Mouse (Mus musculus): ENCODE data around the gene Nmb. TPM values are rescaled to one million over a fixed set of nuclear protein-coding genes. Genes with fewer than 3 reads are reported as not detected.

The Nmb gene
- polyA plus RNA-seq, 1 experiment from 2014 or later = 4.6 TPM

DNA sequence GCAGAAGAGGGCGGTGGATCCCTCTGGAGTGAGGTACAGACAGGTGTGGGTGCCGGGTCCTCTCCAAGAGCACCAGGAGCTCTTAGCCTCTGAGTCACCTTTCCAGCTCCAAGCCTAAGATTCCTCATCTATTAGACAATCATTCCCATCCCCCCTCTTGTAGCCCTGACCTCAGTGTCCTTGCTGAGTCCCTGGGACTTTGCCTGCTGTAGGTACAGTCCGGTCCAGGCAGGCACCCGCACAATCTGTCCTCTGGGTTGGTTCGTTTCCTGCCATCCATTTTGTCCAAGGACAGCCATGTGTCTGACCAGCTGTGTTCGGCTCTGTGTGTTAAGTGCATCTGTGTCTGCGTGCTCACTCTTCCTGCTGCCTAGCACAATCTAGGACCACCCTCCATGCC lies 16.3 kb downstream of the Nmb start:
- H3K9me3 ChIP-seq (ENCODE audit: control insufficient read depth, low read length) = no peaks in the 10 kb centered on the region
- H3K4me3 ChIP-seq (ENCODE audit: control insufficient read depth in 1 of 2, insufficient read depth in 1 of 2, low read depth in 1 of 2, low read length in 2 of 2) = no peak overlapping the region
- H3K4me1 ChIP-seq (ENCODE audit: control insufficient read depth in 2 of 2, insufficient read depth in 2 of 2, low read length in 2 of 2) = peaks cover 10 to 13% of the 10 kb centered on the region in 2 experiments; a peak in 3 of 4 replicates
- no peaks in the 10 kb centered on the region for H3K27me3 ChIP-seq (ENCODE audit: control insufficient read depth, insufficient read depth, low read length)
- 64% methylated on average over 7 of the region's 7 CpGs for WGBS
- H3K4me2 ChIP-seq (ENCODE audit: low read length) = no peak overlapping the region
- peak overlapping the region; percentile 62 to 63 for H3K27ac ChIP-seq (replicated peaks in 1 of 2; ENCODE audit: control insufficient read depth in 1 of 2, insufficient read depth in 1 of 2, low read depth in 2 of 2, low read length in 2 of 2)
- H3K36me3 ChIP-seq (ENCODE audit: control insufficient read depth, insufficient read depth, low read length) = peaks cover 34% of the 10 kb centered on the region
- no peak for ATAC-seq (ENCODE audit: insufficient number of reproducible peaks, insufficient read depth, low FRiP score, low read depth)
- H3K9ac ChIP-seq (ENCODE audit: low read length) = no peak overlapping the region

GRCm38 (mm10) chr7:80885666-80886065 lies 19.2 kb downstream of the Nmb start:
- H3K27ac ChIP-seq (replicated peaks in 1 of 2; ENCODE audit: control insufficient read depth in 1 of 2, insufficient read depth in 1 of 2, low read depth in 2 of 2, low read length in 2 of 2) = no peak overlapping the region
- H3K4me2 ChIP-seq (ENCODE audit: low read length) = no peak overlapping the region
- no peak overlapping the region for H3K9ac ChIP-seq (ENCODE audit: low read length)
- H3K27me3 ChIP-seq (ENCODE audit: control insufficient read depth, insufficient read depth, low read length) = no peaks in the 10 kb centered on the region
- no peak for ATAC-seq (ENCODE audit: insufficient number of reproducible peaks, insufficient read depth, low FRiP score, low read depth)
- H3K4me1 ChIP-seq (ENCODE audit: control insufficient read depth in 2 of 2, insufficient read depth in 2 of 2, low read length in 2 of 2) = peaks cover 17 to 18% of the 10 kb centered on the region in 2 experiments
- H3K36me3 ChIP-seq (ENCODE audit: control insufficient read depth, insufficient read depth, low read length) = peaks cover 4% of the 10 kb centered on the region
- H3K4me3 ChIP-seq (ENCODE audit: control insufficient read depth in 1 of 2, insufficient read depth in 1 of 2, low read depth in 1 of 2, low read length in 2 of 2) = no peak overlapping the region
- 17% methylated on average over 1 of the region's 1 CpGs for WGBS
- H3K9me3 ChIP-seq (ENCODE audit: control insufficient read depth, low read length) = no peaks in the 10 kb centered on the region

GRCm38 (mm10) chr7:80882830-80883505 lies 21.9 kb downstream of the Nmb start:
- H3K27me3 ChIP-seq (ENCODE audit: control insufficient read depth, insufficient read depth, low read length) = no peaks in the 10 kb centered on the region
- peak; percentile 69 for ATAC-seq (ENCODE audit: insufficient number of reproducible peaks, insufficient read depth, low FRiP score, low read depth)
- peak overlapping the region; percentile 57 for H3K4me2 ChIP-seq (ENCODE audit: low read length)
- H3K4me3 ChIP-seq (ENCODE audit: control insufficient read depth in 1 of 2, insufficient read depth in 1 of 2, low read depth in 1 of 2, low read length in 2 of 2) = peak overlapping the region; percentile 12 to 16; a peak in 3 of 4 replicates
- H3K9me3 ChIP-seq (ENCODE audit: control insufficient read depth, low read length) = no peaks in the 10 kb centered on the region
- no peaks in the 10 kb centered on the region; the same call in 1 of the 2 replicates for H3K36me3 ChIP-seq (ENCODE audit: control insufficient read depth, insufficient read depth, low read length)
- H3K4me1 ChIP-seq (ENCODE audit: control insufficient read depth in 2 of 2, insufficient read depth in 2 of 2, low read length in 2 of 2) = peaks cover 5 to 8% of the 10 kb centered on the region in 2 experiments; a peak in 3 of 4 replicates
- H3K9ac ChIP-seq (ENCODE audit: low read length) = no peak overlapping the region
- H3K27ac ChIP-seq (replicated peaks in 1 of 2; ENCODE audit: control insufficient read depth in 1 of 2, insufficient read depth in 1 of 2, low read depth in 2 of 2, low read length in 2 of 2) = no peak overlapping the region
- 23% methylated on average over 14 of the region's 14 CpGs for WGBS

GRCm38 (mm10) chr7:80875727-80876126 lies 29.1 kb downstream of the Nmb start:
- Histone ChIP-seq H3K27ac (replicated peaks in 1 of 2; ENCODE audit: control insufficient read depth in 1 of 2, insufficient read depth in 1 of 2, low read depth in 2 of 2, low read length in 2 of 2) (no peak overlapping the region), H3K9ac (ENCODE audit: low read length) (no peak overlapping the region), H3K4me2 (ENCODE audit: low read length) (no peak overlapping the region), H3K9me3 (ENCODE audit: control insufficient read depth, low read length) (no peaks in the 10 kb centered on the region), H3K4me1 (ENCODE audit: control insufficient read depth in 2 of 2, insufficient read depth in 2 of 2, low read length in 2 of 2) (no peaks in the 10 kb centered on the region), H3K27me3 (ENCODE audit: control insufficient read depth, insufficient read depth, low read length) (no peaks in the 10 kb centered on the region), H3K4me3 (ENCODE audit: control insufficient read depth in 1 of 2, insufficient read depth in 1 of 2, low read depth in 1 of 2, low read length in 2 of 2) (no peak overlapping the region), H3K36me3 (ENCODE audit: control insufficient read depth, insufficient read depth, low read length) (peaks cover 68% of the 10 kb centered on the region)
- ATAC-seq (ENCODE audit: insufficient number of reproducible peaks, insufficient read depth, low FRiP score, low read depth) = no peak
- 55% methylated on average over 37 of the region's 37 CpGs for WGBS

GRCm38 (mm10) chr7:80873631-80874030 lies 31.2 kb downstream of the Nmb start:
- ATAC-seq (ENCODE audit: insufficient number of reproducible peaks, insufficient read depth, low FRiP score, low read depth) = no peak

GRCm38 (mm10) chr7:80873038-80873437 lies 31.8 kb downstream of the Nmb start:
- 95% methylated on average over 5 of the region's 5 CpGs for WGBS
- Histone ChIP-seq H3K9me3 (ENCODE audit: control insufficient read depth, low read length) (no peaks in the 10 kb centered on the region), H3K9ac (ENCODE audit: low read length) (no peak overlapping the region), H3K36me3 (ENCODE audit: control insufficient read depth, insufficient read depth, low read length) (peaks cover 94% of the 10 kb centered on the region), H3K4me1 (ENCODE audit: control insufficient read depth in 2 of 2, insufficient read depth in 2 of 2, low read length in 2 of 2) (no peaks in the 10 kb centered on the region), H3K27ac (replicated peaks in 1 of 2; ENCODE audit: control insufficient read depth in 1 of 2, insufficient read depth in 1 of 2, low read depth in 2 of 2, low read length in 2 of 2) (no peak overlapping the region), H3K4me2 (ENCODE audit: low read length) (no peak overlapping the region), H3K4me3 (ENCODE audit: control insufficient read depth in 1 of 2, insufficient read depth in 1 of 2, low read depth in 1 of 2, low read length in 2 of 2) (no peak overlapping the region), H3K27me3 (ENCODE audit: control insufficient read depth, insufficient read depth, low read length) (no peaks in the 10 kb centered on the region)
- no peak for ATAC-seq (ENCODE audit: insufficient number of reproducible peaks, insufficient read depth, low FRiP score, low read depth)

More at GRCm38 (mm10) chr7:80873631-80874030, 31.2 kb downstream of the Nmb start:
- peaks cover 89% of the 10 kb centered on the region for H3K36me3 ChIP-seq (ENCODE audit: control insufficient read depth, insufficient read depth, low read length)
- H3K27me3 ChIP-seq (ENCODE audit: control insufficient read depth, insufficient read depth, low read length) = no peaks in the 10 kb centered on the region
- no peak overlapping the region for H3K9ac ChIP-seq (ENCODE audit: low read length)
- no peak overlapping the region for H3K4me3 ChIP-seq (ENCODE audit: control insufficient read depth in 1 of 2, insufficient read depth in 1 of 2, low read depth in 1 of 2, low read length in 2 of 2)
- 90% methylated on average over 2 of the region's 2 CpGs for WGBS
- H3K27ac ChIP-seq (replicated peaks in 1 of 2; ENCODE audit: control insufficient read depth in 1 of 2, insufficient read depth in 1 of 2, low read depth in 2 of 2, low read length in 2 of 2) = no peak overlapping the region
- H3K9me3 ChIP-seq (ENCODE audit: control insufficient read depth, low read length) = no peaks in the 10 kb centered on the region
- no peak overlapping the region for H3K4me2 ChIP-seq (ENCODE audit: low read length)
- no peaks in the 10 kb centered on the region for H3K4me1 ChIP-seq (ENCODE audit: control insufficient read depth in 2 of 2, insufficient read depth in 2 of 2, low read length in 2 of 2)

DNA sequence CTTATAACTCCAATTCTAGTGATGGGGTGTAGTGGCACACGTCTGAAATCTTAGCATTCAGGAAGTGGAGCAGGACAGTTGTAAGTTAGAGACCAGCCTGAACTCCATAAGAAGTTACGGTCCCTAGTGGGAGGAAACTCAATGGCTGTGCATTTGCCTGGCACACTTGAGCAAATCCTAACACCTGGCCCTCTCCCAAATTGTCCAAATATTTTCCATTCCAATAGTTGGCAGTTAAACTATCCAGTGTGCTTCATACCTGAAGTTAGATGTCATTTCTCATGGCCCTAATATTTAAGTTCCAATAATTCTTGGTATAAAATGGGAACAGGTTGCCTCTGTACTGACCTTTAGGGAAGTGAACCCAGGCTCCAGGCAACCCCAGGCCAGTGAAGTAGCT lies 36.2 kb downstream of the Nmb start:
- peaks cover 4 to 16% of the 10 kb centered on the region in 2 experiments; a peak in 3 of 4 replicates for H3K4me1 ChIP-seq (ENCODE audit: control insufficient read depth in 2 of 2, insufficient read depth in 2 of 2, low read length in 2 of 2)
- peaks cover 93% of the 10 kb centered on the region for H3K36me3 ChIP-seq (ENCODE audit: control insufficient read depth, insufficient read depth, low read length)
- 82% methylated on average over 2 of the region's 2 CpGs for WGBS

More for the DNA sequence above, 36.2 kb downstream of the Nmb start:
- Histone ChIP-seq H3K9me3 (ENCODE audit: control insufficient read depth, low read length) (no peaks in the 10 kb centered on the region), H3K4me3 (ENCODE audit: control insufficient read depth in 1 of 2, insufficient read depth in 1 of 2, low read depth in 1 of 2, low read length in 2 of 2) (no peak overlapping the region), H3K27me3 (ENCODE audit: control insufficient read depth, insufficient read depth, low read length) (no peaks in the 10 kb centered on the region), H3K4me2 (ENCODE audit: low read length) (no peak overlapping the region), H3K9ac (ENCODE audit: low read length) (no peak overlapping the region), H3K27ac (replicated peaks in 1 of 2; ENCODE audit: control insufficient read depth in 1 of 2, insufficient read depth in 1 of 2, low read depth in 2 of 2, low read length in 2 of 2) (no peak overlapping the region)
- no peak for ATAC-seq (ENCODE audit: insufficient number of reproducible peaks, insufficient read depth, low FRiP score, low read depth)

Measured in heart, embryonic 14.5 days (tissue).